In the genomic region with DNA sequence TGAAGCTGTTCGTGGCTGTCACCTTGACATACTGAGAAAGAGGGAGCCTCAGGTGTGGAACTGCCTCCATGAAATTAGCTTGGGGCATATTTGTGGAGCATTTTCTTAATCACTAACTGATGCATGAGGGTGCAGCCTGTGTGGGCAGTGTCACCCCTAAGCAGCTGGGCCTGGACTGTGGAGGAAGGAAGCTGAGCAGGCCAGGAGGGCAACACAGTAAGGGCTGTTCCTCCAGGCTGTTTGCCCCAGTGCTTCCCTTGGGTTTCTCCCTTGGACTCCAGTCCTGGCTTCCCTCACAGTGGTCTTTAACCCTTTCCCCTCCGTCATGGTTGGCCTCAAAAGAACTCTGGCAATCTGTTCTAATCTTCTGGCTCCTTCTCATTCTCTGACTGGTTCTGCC, we compare ENCODE assay signal across 17 mouse cellular contexts. TPM values are rescaled to one million over a fixed set of nuclear protein-coding genes. Genes with fewer than 3 reads are reported as not detected.
DNase-seq lines count a peak whose midpoint lies in the region; ATAC-seq and TF ChIP-seq lines count a peak whose summit lies in the region.
"Had no signal": no experiment of that assay in that cellular context is flagged by ENCODE, and none has a peak within 500 bp of the region (broad histone marks: within the 10 kb centered on the region; RNA-seq: fewer than 3 reads in every experiment).

No protein-coding gene starts in this region.

- no peak for TF ChIP-seq EP300 in MEL (IDR thresholded peaks at IDR 0.05; ENCODE audit: low read depth in 1 of 2, low read length in 2 of 2)
- TF ChIP-seq EP300 in liver, embryonic 14.5 days (IDR thresholded peaks at IDR 0.05; ENCODE audit: low read depth) = no peak

- no peak for TF ChIP-seq RAD21 in MEL (IDR thresholded peaks at IDR 0.05; ENCODE audit: low read depth, low read length)

- H3K4me1 ChIP-seq in MEL (ENCODE audit: control insufficient read depth in 1 of 2, insufficient read depth in 2 of 2, low read length in 2 of 2) = peaks cover 34 to 49% of the 10 kb centered on the region in 2 experiments
- H3K4me1 ChIP-seq in liver, embryonic 14.5 days (replicated peaks; ENCODE audit: control insufficient read depth in 2 of 2, insufficient read depth in 2 of 2, low read length in 1 of 2) = peaks cover 34 to 39% of the 10 kb centered on the region in 2 experiments
- H3K4me1 ChIP-seq in forebrain, embryonic 10.5 days = peaks cover 5% of the 10 kb centered on the region
- H3K4me1 ChIP-seq in neural tube, embryonic 15.5 days = no peaks in the 10 kb centered on the region

- H3K4me3 ChIP-seq in MEL (ENCODE audit: control insufficient read depth in 1 of 2, insufficient read depth in 1 of 2, low read depth in 2 of 2, low read length in 2 of 2) = peak overlapping the region in 1 of 2 experiments; percentile 4; a peak in 2 of 4 replicates
- no peak overlapping the region for H3K4me3 ChIP-seq in liver, embryonic 14.5 days (ENCODE audit: insufficient read depth in 1 of 2, low read depth in 2 of 2, low read length in 2 of 2)
- H3K4me3 ChIP-seq in forebrain, embryonic 10.5 days = no peak overlapping the region
- no peak overlapping the region for H3K4me3 ChIP-seq in neural tube, embryonic 15.5 days (replicated peaks)
- H3K4me3 ChIP-seq: heart, embryonic 15.5 days; limb, embryonic 15.5 days; neural tube, embryonic 13.5 days had no signal

- peak overlapping the region; percentile 83 for H3K27ac ChIP-seq in MEL (ENCODE audit: control insufficient read depth, low read depth, low read length)
- peak overlapping the region; percentile 15; the same call in 1 of the 2 replicates for H3K27ac ChIP-seq in liver, embryonic 14.5 days
- no peak overlapping the region for H3K27ac ChIP-seq in forebrain, embryonic 10.5 days
- H3K27ac ChIP-seq in neural tube, embryonic 15.5 days (replicated peaks) = no peak overlapping the region
- H3K27ac ChIP-seq: heart, embryonic 15.5 days; limb, embryonic 15.5 days; neural tube, embryonic 13.5 days; stomach, postnatal 0 days had no signal

- no peaks in the 10 kb centered on the region for H3K9me3 ChIP-seq in MEL (replicated peaks; ENCODE audit: insufficient read depth, low read length)
- no peaks in the 10 kb centered on the region for H3K9me3 ChIP-seq in liver, embryonic 14.5 days (ENCODE audit: control insufficient read depth, low read length)
- no peaks in the 10 kb centered on the region for H3K9me3 ChIP-seq in forebrain, embryonic 10.5 days
- no peaks in the 10 kb centered on the region for H3K9me3 ChIP-seq in neural tube, embryonic 15.5 days (replicated peaks)
- H3K9me3 ChIP-seq: heart, embryonic 15.5 days; limb, embryonic 15.5 days; neural tube, embryonic 13.5 days had no signal

- peak; percentile 24 to 29 for DNase-seq in cerebellum, postnatal 10 days
- DNase-seq in cerebellum, postnatal 4 days (ENCODE audit: low spot score in 2 of 2) = no peak
- no peak for DNase-seq in MEL (ENCODE audit: low read depth, low spot score)
- DNase-seq in kidney, adult 8-10 months = peak; percentile 46 to 63
- no peak for DNase-seq in liver, embryonic 14.5 days (ENCODE audit: low read depth in 3 of 3, low spot score in 3 of 3)
- DNase-seq in forebrain, embryonic 10.5 days (ENCODE audit: extremely low spot score, low spot score) = no peak
- no peak for DNase-seq in urinary bladder, adult 2 months (ENCODE audit: low spot score)
- DNase-seq: B cell, adult 2 months; cerebellum, adult 9-11 months; midbrain, embryonic 14.5 days; right cerebral cortex, postnatal 25 days had no signal

- peak overlapping the region; percentile 47 for H3K9ac ChIP-seq in MEL (ENCODE audit: control insufficient read depth, low read depth, low read length, poor library complexity, severe bottlenecking)
- H3K9ac ChIP-seq in liver, embryonic 14.5 days (replicated peaks) = no peak overlapping the region
- no peak overlapping the region for H3K9ac ChIP-seq in neural tube, embryonic 15.5 days (replicated peaks)
- H3K9ac ChIP-seq: heart, embryonic 15.5 days; limb, embryonic 15.5 days; neural tube, embryonic 13.5 days had no signal

- peak; percentile 39; the same call in 1 of the 2 replicates for ATAC-seq in liver, embryonic 14.5 days (ENCODE audit: insufficient read depth)
- no peak for ATAC-seq in neural tube, embryonic 15.5 days (ENCODE audit: low FRiP score)
- ATAC-seq: Patski had no signal

- no peak for TF ChIP-seq CTCF in MEL (IDR thresholded peaks at IDR 0.05 in 2 of 3, conservative IDR thresholded peaks at IDR 0.05 in 1 of 3; ENCODE audit: control insufficient read depth in 1 of 3, insufficient read depth in 1 of 3, low read depth in 2 of 3, low read length in 3 of 3, poor library complexity in 1 of 3, severe bottlenecking in 1 of 3)
- TF ChIP-seq CTCF in liver, embryonic 14.5 days (IDR thresholded peaks at IDR 0.05; ENCODE audit: low read depth) = no peak

- TF ChIP-seq POLR2A in MEL (IDR thresholded peaks at IDR 0.05; ENCODE audit: control insufficient read depth in 1 of 2, insufficient read depth in 1 of 2, low read depth in 1 of 2, low read length in 2 of 2, poor library complexity in 1 of 2) = no peak

- peak overlapping the region; percentile 58; the same call in 1 of the 2 replicates for H3K4me2 ChIP-seq in liver, embryonic 14.5 days (ENCODE audit: low read depth)
- H3K4me2 ChIP-seq in neural tube, embryonic 15.5 days = no peak overlapping the region
- H3K4me2 ChIP-seq: heart, embryonic 15.5 days; limb, embryonic 15.5 days; neural tube, embryonic 13.5 days had no signal

- H3K27me3 ChIP-seq in MEL (ENCODE audit: control insufficient read depth in 1 of 2, insufficient read depth in 2 of 2, low read length in 2 of 2) = no peaks in the 10 kb centered on the region
- H3K27me3 ChIP-seq in liver, embryonic 14.5 days (ENCODE audit: control insufficient read depth, insufficient read depth, low read length) = no peaks in the 10 kb centered on the region
- H3K27me3 ChIP-seq in forebrain, embryonic 10.5 days (ENCODE audit: poor library complexity, severe bottlenecking) = no peaks in the 10 kb centered on the region
- H3K27me3 ChIP-seq in neural tube, embryonic 15.5 days (replicated peaks) = no peaks in the 10 kb centered on the region
- H3K27me3 ChIP-seq: heart, embryonic 15.5 days; limb, embryonic 15.5 days; neural tube, embryonic 13.5 days; Patski had no signal

- H3K36me3 ChIP-seq in MEL (ENCODE audit: control insufficient read depth in 1 of 2, insufficient read depth in 2 of 2, low read length in 2 of 2) = peaks cover 0 to 57% of the 10 kb centered on the region in 2 experiments; a peak in 2 of 4 replicates
- no peaks in the 10 kb centered on the region for H3K36me3 ChIP-seq in liver, embryonic 14.5 days (replicated peaks; ENCODE audit: control insufficient read depth, insufficient read depth, low read depth)
- H3K36me3 ChIP-seq in forebrain, embryonic 10.5 days (replicated peaks) = no peaks in the 10 kb centered on the region
- H3K36me3 ChIP-seq in neural tube, embryonic 15.5 days = no peaks in the 10 kb centered on the region
- H3K36me3 ChIP-seq: heart, embryonic 15.5 days; limb, embryonic 15.5 days; neural tube, embryonic 13.5 days had no signal

- 79% methylated on average over 2 of the region's 2 CpGs for WGBS in liver, embryonic 14.5 days (ENCODE audit: insufficient replicate concordance)
- WGBS in forebrain, embryonic 10.5 days = 70% methylated on average over 2 of the region's 2 CpGs
- WGBS in neural tube, embryonic 15.5 days = 78% methylated on average over 2 of the region's 2 CpGs

- peaks cover 7% of the 10 kb centered on the region; the same call in 1 of the 2 replicates for H3K79me2 ChIP-seq in MEL (ENCODE audit: control insufficient read depth, insufficient read depth, low read length, poor library complexity)

TF ChIP-seq in MEL, 35 proteins besides CTCF, POLR2A, EP300 and RAD21:
- TF ChIP-seq BHLHE40 (IDR thresholded peaks at IDR 0.05; ENCODE audit: borderline replicate concordance, low read depth, low read length) (no peak), MAFK (IDR thresholded peaks at IDR 0.05; ENCODE audit: borderline replicate concordance, low read depth, low read length) (no peak), ZC3H11A (IDR thresholded peaks at IDR 0.05; ENCODE audit: low read depth, low read length) (no peak), MXI1 (IDR thresholded peaks at IDR 0.05; ENCODE audit: low read depth, low read length) (no peak), CHD1 (IDR thresholded peaks at IDR 0.05; ENCODE audit: low read depth, low read length) (no peak)

RNA-seq across cellular contexts. Expression of gene Fam69a, which starts 13.6 kb away (rescaled TPM):
- 8.0 and 10.6 TPM in 2 replicates for total RNA-seq in MEL (2012; rRNA removed)
- 1 to 10 TPM in 1 of 2 experiments, not detected in 1; 8.5 TPM for polyA plus RNA-seq in MEL (2012; ENCODE audit: insufficient read depth in 1 of 2, insufficient read length in 2 of 2, low read depth in 1 of 2, low replicate concordance in 2 of 2, missing spikeins in 1 of 2)
- polyA plus RNA-seq in liver, embryonic 14.5 days (2012; rRNA removed) = 0.88 and 1.8 TPM in 2 replicates
- 8.0 TPM in 2 replicates for polyA plus RNA-seq in liver, embryonic 14.5 days (2014; fragmentation: Nextera tagmentation; extraction: Ambion mirVana)
- 16.2 and 16.6 TPM in 2 replicates for polyA plus RNA-seq in forebrain, embryonic 10.5 days (2016; fragmentation: Nextera tagmentation; extraction: Ambion mirVana)
- polyA plus RNA-seq in neural tube, embryonic 15.5 days (2015; fragmentation: Nextera tagmentation; extraction: Ambion mirVana) = 72.4 and 79.1 TPM in 2 replicates
- polyA plus RNA-seq in urinary bladder, adult 2 months (2012; rRNA removed) = 16.6 and 17.4 TPM in 2 replicates

Comparison
In these comparisons a context has a peak if more than half of its experiments do, and no peak if none do; other contexts are left out.
1. DNase-seq: peak in cerebellum, postnatal 10 days (2 of 2) and kidney, adult 8-10 months (2 of 2); none in cerebellum, postnatal 4 days (0 of 2), MEL (single experiment), liver, embryonic 14.5 days (0 of 3), forebrain, embryonic 10.5 days (single experiment) and urinary bladder, adult 2 months (single experiment).
2. H3K27ac ChIP-seq: peak in MEL (single experiment) and liver, embryonic 14.5 days (single experiment); none in forebrain, embryonic 10.5 days (single experiment) and neural tube, embryonic 15.5 days (single experiment).